Mouse (Mus musculus): ENCODE results near the gene Abcc9. TPM values are rescaled to one million over a fixed set of nuclear protein-coding genes. Genes with fewer than 3 reads are reported as not detected.
A peak's percentile ranks its signal among the peaks of the same experiment; 100 is the strongest.
"Not testable (repeated sequence)": the region's sequence is repeated elsewhere in the genome, so short reads cannot be mapped to it uniquely, and the experiment has no call there.

Abcc9 gene
- polyA plus RNA-seq, 1 experiment from 2014 or later = 7.8 TPM

DNA sequence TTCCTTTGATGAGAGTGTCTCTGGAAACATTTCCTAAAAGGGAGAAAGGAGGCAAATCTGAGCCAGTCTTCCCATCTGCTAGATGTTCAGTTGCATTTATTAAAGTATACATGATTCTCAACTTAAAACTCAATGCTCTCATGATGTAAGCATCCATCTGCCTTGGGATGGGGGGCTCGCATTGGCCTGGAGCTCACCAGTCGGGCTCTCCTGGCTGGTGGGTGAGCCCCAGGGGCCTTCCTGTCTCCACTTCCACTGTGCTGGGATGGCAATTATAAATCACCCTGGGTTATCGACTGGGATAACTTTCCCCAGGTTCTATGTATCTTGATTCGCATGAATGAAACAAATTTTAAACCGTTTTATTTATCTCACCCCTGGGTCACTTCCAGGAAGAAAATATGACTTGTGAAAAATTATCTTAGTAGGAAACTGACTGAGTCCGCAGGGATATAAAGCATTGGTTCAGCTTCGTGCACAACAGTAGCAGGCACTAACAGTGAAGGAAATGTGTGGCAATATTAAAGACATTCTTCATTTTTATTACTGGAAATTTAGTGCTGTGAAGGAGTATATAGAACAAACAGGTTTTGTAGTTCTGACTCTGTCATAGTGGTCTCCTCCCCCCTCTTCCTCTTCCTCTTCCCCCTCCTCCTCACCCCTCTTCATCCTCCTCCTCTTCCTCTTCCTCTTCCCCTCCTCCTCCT lies 19.0 kb downstream of the Abcc9 start:
- H3K4me3 ChIP-seq (ENCODE audit: low read length) = no peak overlapping the region
- H3K36me3 ChIP-seq (ENCODE audit: control insufficient read depth, insufficient read depth, low read length) = no peaks in the 10 kb centered on the region
- ATAC-seq = no peak
- 0 out of 2 replicates have a peak overlapping the region, but pooled peaks have one; percentile 6 for H3K27ac ChIP-seq (ENCODE audit: low read length)
- H3K4me2 ChIP-seq (ENCODE audit: low read depth, low read length) = no peak overlapping the region
- no peak overlapping the region for H3K9ac ChIP-seq (ENCODE audit: low read depth, low read length)
- 65% methylated on average over 7 of the region's 7 CpGs for WGBS
- H3K9me3 ChIP-seq (ENCODE audit: control insufficient read depth, low read length) = no peaks in the 10 kb centered on the region
- H3K4me1 ChIP-seq (ENCODE audit: control insufficient read depth, insufficient read depth, low read length) = no peaks in the 10 kb centered on the region
- no peaks in the 10 kb centered on the region for H3K27me3 ChIP-seq (replicated peaks; ENCODE audit: control insufficient read depth, insufficient read depth, low read length)

DNA sequence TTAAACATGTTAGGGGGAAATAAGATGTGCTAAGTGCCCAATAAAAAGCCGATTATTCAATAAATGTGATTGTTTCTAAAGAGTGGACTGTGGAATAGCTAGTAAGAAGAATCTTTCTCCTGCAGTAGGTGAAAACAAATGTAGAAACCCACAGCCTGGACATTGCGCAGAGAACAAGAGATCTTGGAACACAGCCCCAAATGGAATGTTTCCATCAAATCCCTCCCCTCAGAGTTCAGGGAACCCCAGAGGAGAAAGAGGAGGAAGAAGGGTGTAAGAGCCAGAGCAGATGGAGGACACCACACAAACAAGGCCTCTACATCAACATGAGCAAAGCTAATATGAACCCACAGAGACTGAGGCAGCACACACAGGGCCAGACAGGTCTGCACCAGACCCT lies 32.1 kb downstream of the Abcc9 start:
- Histone ChIP-seq H3K9ac (ENCODE audit: low read depth, low read length) (no peak overlapping the region), H3K4me3 (ENCODE audit: low read length) (no peak overlapping the region), H3K27me3 (replicated peaks; ENCODE audit: control insufficient read depth, insufficient read depth, low read length) (no peaks in the 10 kb centered on the region), H3K36me3 (ENCODE audit: control insufficient read depth, insufficient read depth, low read length) (0 out of 2 replicates have a peak, but pooled peaks cover 5% of the 10 kb centered on the region), H3K4me1 (ENCODE audit: control insufficient read depth, insufficient read depth, low read length) (no peaks in the 10 kb centered on the region), H3K27ac (ENCODE audit: low read length) (no peak overlapping the region), H3K4me2 (ENCODE audit: low read depth, low read length) (no peak overlapping the region), H3K9me3 (ENCODE audit: control insufficient read depth, low read length) (0 out of 2 replicates have a peak, but pooled peaks cover 3% of the 10 kb centered on the region)
- 91% methylated on average over 2 of the region's 2 CpGs for WGBS
- no peak for ATAC-seq

DNA sequence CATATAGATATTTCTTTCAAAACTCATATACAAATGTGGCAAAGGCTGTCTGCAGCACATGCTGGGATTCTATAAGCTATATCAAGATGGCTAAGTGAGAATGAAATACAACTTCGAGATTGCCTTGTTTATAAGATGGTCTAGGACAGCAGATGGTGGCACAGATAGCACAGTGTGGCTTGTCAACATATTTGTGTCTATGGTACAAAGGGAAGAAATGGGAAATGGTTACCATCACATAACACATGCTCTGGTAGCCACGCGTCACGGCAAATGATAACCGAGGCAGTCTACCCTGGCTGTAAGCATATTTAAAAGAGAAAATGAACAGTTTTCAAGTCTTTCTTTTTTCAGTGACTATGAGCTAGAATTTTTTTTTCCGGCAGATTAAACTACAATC lies 32.8 kb downstream of the Abcc9 start:
- H3K9ac ChIP-seq (ENCODE audit: low read depth, low read length) = no peak overlapping the region
- no peak overlapping the region for H3K4me2 ChIP-seq (ENCODE audit: low read depth, low read length)
- H3K4me3 ChIP-seq (ENCODE audit: low read length) = no peak overlapping the region
- H3K27me3 ChIP-seq (replicated peaks; ENCODE audit: control insufficient read depth, insufficient read depth, low read length) = no peaks in the 10 kb centered on the region
- H3K27ac ChIP-seq (ENCODE audit: low read length) = no peak overlapping the region
- H3K36me3 ChIP-seq (ENCODE audit: control insufficient read depth, insufficient read depth, low read length) = 0 out of 2 replicates have a peak, but pooled peaks cover 5% of the 10 kb centered on the region
- WGBS = 96% methylated on average over 6 of the region's 6 CpGs
- H3K9me3 ChIP-seq (ENCODE audit: control insufficient read depth, low read length) = 0 out of 2 replicates have a peak, but pooled peaks cover 3% of the 10 kb centered on the region
- H3K4me1 ChIP-seq (ENCODE audit: control insufficient read depth, insufficient read depth, low read length) = no peaks in the 10 kb centered on the region
- ATAC-seq = no peak

DNA sequence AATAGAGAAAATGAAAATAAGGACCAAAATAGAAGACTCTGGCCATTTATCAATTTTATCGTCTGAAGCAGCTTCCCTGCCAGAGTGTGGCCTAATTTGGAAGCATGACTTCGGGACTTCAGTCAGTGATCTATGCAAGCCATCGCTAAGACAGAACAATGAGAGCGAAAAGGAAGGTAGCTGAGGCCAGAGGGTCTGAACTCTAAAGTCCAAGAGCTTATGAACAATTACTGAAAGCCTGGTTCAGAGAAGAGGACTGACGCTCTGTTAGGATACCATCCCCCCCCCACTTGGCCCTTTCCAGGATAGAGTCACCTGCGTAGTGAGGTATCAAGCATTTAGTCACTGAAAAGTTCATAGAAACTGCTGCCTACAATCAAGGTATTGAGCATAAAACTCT lies 33.3 kb downstream of the Abcc9 start:
- H3K4me1 ChIP-seq (ENCODE audit: control insufficient read depth, insufficient read depth, low read length) = no peaks in the 10 kb centered on the region
- no peaks in the 10 kb centered on the region for H3K27me3 ChIP-seq (replicated peaks; ENCODE audit: control insufficient read depth, insufficient read depth, low read length)
- no peak; the same call in 1 of the 2 replicates for ATAC-seq
- H3K9ac ChIP-seq (ENCODE audit: low read depth, low read length) = no peak overlapping the region
- H3K9me3 ChIP-seq (ENCODE audit: control insufficient read depth, low read length) = 0 out of 2 replicates have a peak, but pooled peaks cover 3% of the 10 kb centered on the region
- H3K27ac ChIP-seq (ENCODE audit: low read length) = peak overlapping the region; percentile 8; the same call in 1 of the 2 replicates
- H3K36me3 ChIP-seq (ENCODE audit: control insufficient read depth, insufficient read depth, low read length) = 0 out of 2 replicates have a peak, but pooled peaks cover 5% of the 10 kb centered on the region
- no peak overlapping the region for H3K4me3 ChIP-seq (ENCODE audit: low read length)
- no peak overlapping the region for H3K4me2 ChIP-seq (ENCODE audit: low read depth, low read length)
- 64% methylated on average over 6 of the region's 6 CpGs for WGBS

DNA sequence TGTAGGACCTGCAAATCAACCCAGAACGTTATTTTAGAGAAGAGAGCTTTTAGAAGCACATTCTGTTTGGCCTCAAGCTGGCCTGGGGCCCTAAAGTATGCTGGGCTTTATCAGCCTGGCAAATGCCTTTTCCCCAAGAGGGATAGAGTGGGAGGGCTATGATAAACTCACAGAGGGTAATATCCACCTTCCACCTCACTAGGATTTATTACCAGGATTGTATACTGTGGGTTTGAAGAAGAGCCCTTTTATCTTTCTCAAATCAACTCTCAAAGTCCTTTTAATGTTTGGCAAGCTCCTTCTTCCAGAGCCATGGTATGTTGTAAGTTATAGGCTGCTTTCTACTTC lies 33.7 kb downstream of the Abcc9 start:
- no peaks in the 10 kb centered on the region for H3K27me3 ChIP-seq (replicated peaks; ENCODE audit: control insufficient read depth, insufficient read depth, low read length)
- 0 out of 2 replicates have a peak, but pooled peaks cover 4% of the 10 kb centered on the region for H3K36me3 ChIP-seq (ENCODE audit: control insufficient read depth, insufficient read depth, low read length)
- H3K4me1 ChIP-seq (ENCODE audit: control insufficient read depth, insufficient read depth, low read length) = no peaks in the 10 kb centered on the region
- peak; percentile 66 for ATAC-seq
- WGBS = 14% methylated on average over 1 of the region's 1 CpGs
- H3K4me2 ChIP-seq (ENCODE audit: low read depth, low read length) = no peak overlapping the region
- no peak overlapping the region for H3K27ac ChIP-seq (ENCODE audit: low read length)
- no peak overlapping the region for H3K9ac ChIP-seq (ENCODE audit: low read depth, low read length)
- 0 out of 2 replicates have a peak, but pooled peaks cover 2% of the 10 kb centered on the region for H3K9me3 ChIP-seq (ENCODE audit: control insufficient read depth, low read length)
- no peak overlapping the region for H3K4me3 ChIP-seq (ENCODE audit: low read length)

DNA sequence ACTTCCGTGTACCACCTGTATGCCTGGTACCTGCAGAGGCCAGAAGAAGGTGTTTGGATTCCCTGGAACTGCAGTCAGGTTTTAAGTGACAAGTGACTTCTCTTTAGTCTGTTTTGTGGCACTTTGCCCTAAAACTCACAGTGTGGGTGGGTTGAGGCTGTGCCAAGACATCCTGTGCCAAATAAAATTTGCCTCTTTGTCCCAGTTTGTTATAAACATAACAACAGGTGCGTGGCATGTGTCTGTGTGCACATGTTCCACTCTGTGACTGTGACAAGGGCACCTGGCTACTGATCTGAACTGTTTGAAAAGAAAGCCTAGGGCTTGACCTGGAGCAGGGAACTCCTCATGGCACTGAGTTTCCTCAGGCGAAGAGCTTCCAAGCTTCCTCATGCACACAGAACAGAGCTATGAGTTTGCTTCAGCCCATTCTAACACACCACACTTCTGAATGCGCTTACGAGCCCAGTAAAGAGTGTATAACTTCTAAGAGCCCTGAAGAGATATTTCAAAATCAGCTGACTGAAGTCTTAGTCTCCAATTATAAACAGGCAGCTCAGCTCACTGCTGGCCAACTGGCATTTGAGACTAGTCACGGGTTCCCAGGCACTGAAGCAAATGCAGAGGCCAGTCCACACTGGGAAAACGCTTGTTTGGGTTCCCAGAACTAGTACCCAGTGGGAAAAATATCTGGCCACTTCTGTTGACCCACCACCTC lies 34.3 kb downstream of the Abcc9 start:
- no peaks in the 10 kb centered on the region for H3K4me1 ChIP-seq (ENCODE audit: control insufficient read depth, insufficient read depth, low read length)
- ATAC-seq = no peak
- H3K9me3 ChIP-seq (ENCODE audit: control insufficient read depth, low read length) = no peaks in the 10 kb centered on the region
- no peak overlapping the region for H3K4me3 ChIP-seq (ENCODE audit: low read length)
- no peak overlapping the region for H3K27ac ChIP-seq (ENCODE audit: low read length)
- 68% methylated on average over 7 of the region's 7 CpGs for WGBS
- 0 out of 2 replicates have a peak, but pooled peaks cover 2% of the 10 kb centered on the region for H3K36me3 ChIP-seq (ENCODE audit: control insufficient read depth, insufficient read depth, low read length)
- H3K27me3 ChIP-seq (replicated peaks; ENCODE audit: control insufficient read depth, insufficient read depth, low read length) = no peaks in the 10 kb centered on the region
- H3K4me2 ChIP-seq (ENCODE audit: low read depth, low read length) = no peak overlapping the region
- no peak overlapping the region for H3K9ac ChIP-seq (ENCODE audit: low read depth, low read length)

DNA sequence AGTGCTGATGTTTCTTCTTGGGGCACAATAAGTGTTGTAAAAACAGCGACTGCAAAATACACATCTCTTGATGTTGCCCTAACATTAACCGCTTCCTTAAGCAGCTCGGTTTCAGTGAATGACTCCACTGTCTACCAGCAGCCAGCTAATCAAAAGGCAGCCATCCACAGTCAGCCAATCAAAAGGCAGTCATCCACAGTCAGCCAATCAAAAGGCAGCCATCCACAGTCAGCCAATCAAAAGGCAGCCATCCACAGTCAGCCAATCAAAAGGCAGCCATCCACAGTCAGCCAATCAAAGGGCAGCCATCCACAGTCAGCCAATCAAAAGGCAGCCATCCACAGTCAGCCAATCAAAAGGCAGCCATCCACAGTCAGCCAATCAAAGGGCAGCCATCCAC lies 40.1 kb downstream of the Abcc9 start:
- not testable (repeated sequence) for ATAC-seq; H3K4me2 ChIP-seq (ENCODE audit: low read depth, low read length); H3K9me3 ChIP-seq (ENCODE audit: control insufficient read depth, low read length); H3K4me1 ChIP-seq (ENCODE audit: control insufficient read depth, insufficient read depth, low read length); H3K27me3 ChIP-seq (replicated peaks; ENCODE audit: control insufficient read depth, insufficient read depth, low read length); H3K4me3 ChIP-seq (ENCODE audit: low read length); H3K27ac ChIP-seq (ENCODE audit: low read length); H3K36me3 ChIP-seq (ENCODE audit: control insufficient read depth, insufficient read depth, low read length); H3K9ac ChIP-seq (ENCODE audit: low read depth, low read length)
- WGBS = 94% methylated on average over 3 of the region's 3 CpGs

DNA sequence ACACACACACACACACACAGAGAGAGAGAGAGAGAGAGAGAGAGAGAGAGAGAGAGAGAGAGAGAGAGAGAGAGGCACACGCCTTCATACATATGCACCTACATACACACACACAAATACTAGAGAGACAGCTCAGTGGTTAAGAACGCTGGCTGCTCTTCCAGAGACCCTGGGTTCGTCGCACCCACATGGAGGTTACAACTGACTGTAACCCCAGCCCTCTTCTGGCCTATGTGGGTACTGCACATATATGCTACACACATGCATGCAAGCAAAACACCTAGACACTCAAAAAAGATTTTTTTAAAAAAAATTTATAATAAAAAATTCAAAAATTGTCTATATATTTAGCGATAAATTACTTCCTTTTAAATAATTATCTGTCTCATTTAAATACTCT lies 43.1 kb downstream of the Abcc9 start:
- Histone ChIP-seq H3K27ac (ENCODE audit: low read length) (no peak overlapping the region), H3K4me2 (ENCODE audit: low read depth, low read length) (no peak overlapping the region), H3K4me3 (ENCODE audit: low read length) (no peak overlapping the region), H3K36me3 (ENCODE audit: control insufficient read depth, insufficient read depth, low read length) (no peaks in the 10 kb centered on the region), H3K9me3 (ENCODE audit: control insufficient read depth, low read length) (no peaks in the 10 kb centered on the region), H3K9ac (ENCODE audit: low read depth, low read length) (no peak overlapping the region), H3K4me1 (ENCODE audit: control insufficient read depth, insufficient read depth, low read length) (no peaks in the 10 kb centered on the region), H3K27me3 (replicated peaks; ENCODE audit: control insufficient read depth, insufficient read depth, low read length) (no peaks in the 10 kb centered on the region)
- WGBS = 68% methylated on average over 5 of the region's 5 CpGs
- no peak for ATAC-seq

DNA sequence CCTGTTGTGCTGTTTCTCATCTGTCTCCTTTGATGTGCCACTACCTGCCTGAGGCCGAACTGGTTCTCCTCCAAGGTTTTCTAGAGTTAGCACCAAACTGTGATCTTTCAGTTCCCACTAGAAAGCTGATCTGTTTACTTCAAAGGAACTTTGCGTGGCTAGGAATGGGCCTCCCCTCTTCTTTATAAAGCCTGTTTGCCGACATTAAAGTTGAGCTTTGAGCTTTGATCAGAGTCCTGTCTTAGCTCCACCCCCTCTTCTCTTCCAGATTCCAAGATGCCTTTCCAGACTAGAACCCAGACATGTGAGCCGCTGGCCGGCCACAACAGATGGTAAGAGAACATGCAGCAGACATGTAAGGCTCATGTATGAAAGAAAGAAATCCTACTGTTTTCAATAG lies 47.6 kb downstream of the Abcc9 start:
- Histone ChIP-seq H3K9ac (ENCODE audit: low read depth, low read length) (no peak overlapping the region), H3K36me3 (ENCODE audit: control insufficient read depth, insufficient read depth, low read length) (no peaks in the 10 kb centered on the region), H3K4me2 (ENCODE audit: low read depth, low read length) (no peak overlapping the region), H3K9me3 (ENCODE audit: control insufficient read depth, low read length) (no peaks in the 10 kb centered on the region), H3K27me3 (replicated peaks; ENCODE audit: control insufficient read depth, insufficient read depth, low read length) (no peaks in the 10 kb centered on the region), H3K27ac (ENCODE audit: low read length) (no peak overlapping the region), H3K4me1 (ENCODE audit: control insufficient read depth, insufficient read depth, low read length) (no peaks in the 10 kb centered on the region), H3K4me3 (ENCODE audit: low read length) (no peak overlapping the region)
- WGBS = 45% methylated on average over 5 of the region's 5 CpGs
- no peak for ATAC-seq

All from intestine, embryonic 16.5 days (tissue).